Mouse (Mus musculus) heart, adult 10 weeks (tissue): ENCODE results near the gene Gltpd2. TPM values are rescaled to one million over a fixed set of nuclear protein-coding genes. Genes with fewer than 3 reads are reported as not detected.

ENCODE experiments used
- polyA plus RNA-seq: library from polyadenylated mRNA; stranded (reverse); fragments of 350-450 nt; fragmentation: Illumina TruSeq; extraction: RNeasy Lipid Tissue Mini Kit (QIAGEN cat#74804); gene quantifications from one replicate; pipeline ENCODE4 v1.2.3, GENCODE M21; 2014; ENCODE audit warnings: low read depth, low replicate concordance

The Gltpd2 gene
- not detected for polyA plus RNA-seq

GRCm38 (mm10) chr11:70518923-70519322 lies at the start of gene Gltpd2:
Gene Gltpd2, plus strand, starts transcription at chr11:70519196.

GRCm38 (mm10) chr11:70504970-70505369 lies 14.0 kb upstream of the Gltpd2 start, which contains the start of gene Tm4sf5:
Gene Tm4sf5, plus strand, starts transcription at chr11:70505244.

GRCm38 (mm10) chr11:70514288-70514687 lies 4.7 kb upstream of the Gltpd2 start, which contains the start of gene Vmo1:
Gene Vmo1, minus strand, starts transcription at chr11:70514616.

GRCm38 (mm10) chr11:70525184-70525678 lies 6.2 kb downstream of the Gltpd2 start, which contains the start of gene Psmb6:
Gene Psmb6, plus strand, starts transcription at chr11:70525367.

GRCm38 (mm10) chr11:70532839-70533238 lies 13.8 kb downstream of the Gltpd2 start, which contains the start of gene Gm40193:
Gene Gm40193, minus strand, starts transcription at chr11:70532939.

GRCm38 (mm10) chr11:70539877-70540587 lies 21.0 kb downstream of the Gltpd2 start, which contains the start of gene Pld2:
Gene Pld2, plus strand, starts transcription at chr11:70540064.

GRCm38 (mm10) chr11:70562287-70562994 lies 43.4 kb downstream of the Gltpd2 start, which contains the start of gene Mink1:
Gene Mink1, plus strand, starts transcription at chr11:70562881.

Other genes with a start within 250 kb of the Gltpd2 start
- gene Alox12e, start 196.6 kb upstream of the Gltpd2 start, polyA plus RNA-seq: not detected
- gene Alox15, start 167.2 kb upstream of the Gltpd2 start, polyA plus RNA-seq: 0.84 TPM
- 13.6 TPM for gene Pelp1, start 109.2 kb upstream of the Gltpd2 start, polyA plus RNA-seq
- 15.8 TPM for gene Arrb2, start 86.6 kb upstream of the Gltpd2 start, polyA plus RNA-seq
- gene Med11, start 67.3 kb upstream of the Gltpd2 start, polyA plus RNA-seq: 9.5 TPM
- gene Zmynd15, start 59.8 kb upstream of the Gltpd2 start, polyA plus RNA-seq: 2.3 TPM
- 12.2 TPM for gene Cxcl16, start 59.2 kb upstream of the Gltpd2 start, polyA plus RNA-seq
- gene Tm4sf5, start 14.0 kb upstream of the Gltpd2 start, polyA plus RNA-seq: 4.7 TPM
- not detected for gene Vmo1, start 4.6 kb upstream of the Gltpd2 start, polyA plus RNA-seq
- 275 TPM for gene Psmb6, start 6.2 kb downstream of the Gltpd2 start, polyA plus RNA-seq
- not detected for gene Gm40193, start 13.7 kb downstream of the Gltpd2 start, polyA plus RNA-seq
- 7.4 TPM for gene Pld2, start 20.9 kb downstream of the Gltpd2 start, polyA plus RNA-seq
- gene Mink1, start 43.7 kb downstream of the Gltpd2 start, polyA plus RNA-seq: 34.3 TPM
- gene 4930544D05Rik, start 96.7 kb downstream of the Gltpd2 start, polyA plus RNA-seq: not detected
- gene Chrne, start 100.0 kb downstream of the Gltpd2 start, polyA plus RNA-seq: not detected
- gene Gp1ba, start 119.9 kb downstream of the Gltpd2 start, polyA plus RNA-seq: not detected
- 66.5 TPM for gene Rnf167, start 128.0 kb downstream of the Gltpd2 start, polyA plus RNA-seq
- gene Slc25a11, start 128.3 kb downstream of the Gltpd2 start, polyA plus RNA-seq: 630 TPM
- gene Pfn1, start 135.4 kb downstream of the Gltpd2 start, polyA plus RNA-seq: 286 TPM
- 1,559 TPM for gene Eno3, start 138.0 kb downstream of the Gltpd2 start, polyA plus RNA-seq
- gene Spag7, start 150.2 kb downstream of the Gltpd2 start, polyA plus RNA-seq: 134 TPM
- 29.5 TPM for gene Camta2, start 168.9 kb downstream of the Gltpd2 start, polyA plus RNA-seq
- 11.4 TPM for gene Inca1, start 181.0 kb downstream of the Gltpd2 start, polyA plus RNA-seq
- gene Kif1c, start 181.4 kb downstream of the Gltpd2 start, polyA plus RNA-seq: 315 TPM
- 9.2 TPM for gene Zfp3, start 245.0 kb downstream of the Gltpd2 start, polyA plus RNA-seq